In genomic region chr13:112467384-112467783, GRCm38 (mm10) we compare ENCODE assay signal across 20 mouse cellular contexts. TPM values are rescaled to one million over a fixed set of nuclear protein-coding genes. Genes with fewer than 3 reads are reported as not detected.
DNase-seq lines count a peak whose midpoint lies in the region; ATAC-seq lines count a peak whose summit lies in the region.
"Had no signal": no experiment of that assay in that cellular context is flagged by ENCODE, and none has a peak within 500 bp of the region (broad histone marks: within the 10 kb centered on the region; RNA-seq: fewer than 3 reads in every experiment).

No protein-coding gene starts in this region.

- no peak overlapping the region for H3K9ac ChIP-seq in heart, embryonic 13.5 days
- no peak overlapping the region for H3K9ac ChIP-seq in midbrain, embryonic 11.5 days (ENCODE audit: low read length)
- no peak overlapping the region for H3K9ac ChIP-seq in midbrain, embryonic 15.5 days
- H3K9ac ChIP-seq: embryonic facial prominence, embryonic 12.5 days; limb, embryonic 15.5 days had no signal

- H3K4me2 ChIP-seq in heart, embryonic 13.5 days, result peak overlapping the region; percentile 16; the same call in 1 of the 2 replicates
- no peak overlapping the region for H3K4me2 ChIP-seq in midbrain, embryonic 11.5 days
- H3K4me2 ChIP-seq in midbrain, embryonic 15.5 days, result no peak overlapping the region
- H3K4me2 ChIP-seq: embryonic facial prominence, embryonic 12.5 days; limb, embryonic 15.5 days had no signal

- no peak overlapping the region for H3K27ac ChIP-seq in heart, embryonic 13.5 days (replicated peaks)
- H3K27ac ChIP-seq in midbrain, embryonic 11.5 days (ENCODE audit: low read depth, low read length), result no peak overlapping the region
- H3K27ac ChIP-seq in midbrain, embryonic 15.5 days, result no peak overlapping the region
- H3K27ac ChIP-seq: hindbrain, postnatal 0 days; limb, embryonic 15.5 days had no signal

- H3K4me3 ChIP-seq in heart, embryonic 13.5 days, result no peak overlapping the region
- H3K4me3 ChIP-seq in midbrain, embryonic 11.5 days (ENCODE audit: low read depth, low read length), result no peak overlapping the region
- H3K4me3 ChIP-seq in midbrain, embryonic 15.5 days, result no peak overlapping the region
- H3K4me3 ChIP-seq: embryonic facial prominence, embryonic 12.5 days; myocyte had no signal

- WGBS in heart, embryonic 13.5 days, result 63% methylated on average over 9 of the region's 9 CpGs
- WGBS in midbrain, embryonic 11.5 days, result 92% methylated on average over 9 of the region's 9 CpGs
- WGBS in midbrain, embryonic 15.5 days, result 93% methylated on average over 9 of the region's 9 CpGs

- H3K4me1 ChIP-seq in heart, embryonic 13.5 days, result peaks cover 61% of the 10 kb centered on the region
- H3K4me1 ChIP-seq in midbrain, embryonic 11.5 days (ENCODE audit: control insufficient read depth, insufficient read depth, low read length), result peaks cover 10% of the 10 kb centered on the region
- H3K4me1 ChIP-seq in midbrain, embryonic 15.5 days, result peaks cover 13% of the 10 kb centered on the region

- no peaks in the 10 kb centered on the region; the same call in 1 of the 2 replicates for H3K36me3 ChIP-seq in heart, embryonic 13.5 days
- H3K36me3 ChIP-seq in midbrain, embryonic 11.5 days (ENCODE audit: control insufficient read depth, insufficient read depth, low read length), result no peaks in the 10 kb centered on the region
- H3K36me3 ChIP-seq in midbrain, embryonic 15.5 days (replicated peaks), result no peaks in the 10 kb centered on the region
- H3K36me3 ChIP-seq: embryonic facial prominence, embryonic 12.5 days; limb, embryonic 15.5 days had no signal

- ATAC-seq in heart, embryonic 13.5 days (ENCODE audit: extremely low read depth, insufficient number of reproducible peaks, low FRiP score, low TSS enrichment), result no peak
- ATAC-seq in midbrain, embryonic 11.5 days (ENCODE audit: low FRiP score), result no peak
- ATAC-seq in midbrain, embryonic 15.5 days (replicated peaks), result no peak
- ATAC-seq in inflammation-experienced regulatory T-cells, adult 6 months, result peak; percentile 4
- ATAC-seq: hindbrain, postnatal 0 days; midbrain, embryonic 16.5 days had no signal

- no peaks in the 10 kb centered on the region for H3K27me3 ChIP-seq in heart, embryonic 13.5 days (replicated peaks)
- no peaks in the 10 kb centered on the region for H3K27me3 ChIP-seq in midbrain, embryonic 11.5 days (ENCODE audit: control insufficient read depth, insufficient read depth, low read length)
- no peaks in the 10 kb centered on the region for H3K27me3 ChIP-seq in midbrain, embryonic 15.5 days (replicated peaks)
- H3K27me3 ChIP-seq: embryonic facial prominence, embryonic 12.5 days; limb, embryonic 15.5 days had no signal

- no peak for DNase-seq in heart, adult 8-10 months (ENCODE audit: low spot score)
- peak; percentile 44 for DNase-seq in midbrain, embryonic 11.5 days (ENCODE audit: low spot score, missing footprints)
- DNase-seq in ES-CJ7 (ENCODE audit: low read depth, low spot score), result peak; percentile 19
- DNase-seq in urinary bladder, postnatal 4 days (ENCODE audit: low spot score in 2 of 2), result no peak
- DNase-seq: adrenal gland, adult 2 months; cerebellum, postnatal 14 days; heart, postnatal 14 days; kidney, adult 11 months; left cerebral cortex, postnatal 4 days; lung, postnatal 14 days; right cerebral cortex, adult 18-20 months; right cerebral cortex, postnatal 4 days had no signal

- H3K9me3 ChIP-seq in heart, embryonic 13.5 days, result no peaks in the 10 kb centered on the region
- H3K9me3 ChIP-seq in midbrain, embryonic 11.5 days (ENCODE audit: control insufficient read depth, low read length), result no peaks in the 10 kb centered on the region
- H3K9me3 ChIP-seq in midbrain, embryonic 15.5 days, result no peaks in the 10 kb centered on the region
- H3K9me3 ChIP-seq: embryonic facial prominence, embryonic 12.5 days; limb, embryonic 15.5 days had no signal

RNA-seq across cellular contexts. Expression of gene Il6st, which starts 3.5 kb away (rescaled TPM):
- polyA plus RNA-seq in heart, embryonic 13.5 days (2015; fragmentation: Nextera tagmentation; extraction: Ambion mirVana), result 42.1 TPM in 2 replicates
- total RNA-seq in heart, adult 8-10 months (2022), result 100 to 1,000 TPM; 217 to 273 (median 230) TPM
- polyA plus RNA-seq in midbrain, embryonic 11.5 days (2014; fragmentation: Nextera tagmentation; extraction: Ambion mirVana), result 28.4 and 32.3 TPM in 2 replicates
- 20.9 and 22.1 TPM in 2 replicates for polyA plus RNA-seq in midbrain, embryonic 15.5 days (2015; fragmentation: Nextera tagmentation; extraction: Ambion mirVana)
- 10 to 100 TPM; 14.1 to 58.2 (median 51.0) TPM for polyA plus RNA-seq in inflammation-experienced regulatory T-cells, adult 6 months (2017; shearing (Covaris generic))

Comparison
In these comparisons a context has a peak if more than half of its experiments do, and no peak if none do; other contexts are left out.
1. DNase-seq: peak in midbrain, embryonic 11.5 days (single experiment) and ES-CJ7 (single experiment); none in heart, adult 8-10 months (single experiment) and urinary bladder, postnatal 4 days (0 of 2).